Mouse (Mus musculus): ENCODE results near the gene Paox. TPM values are rescaled to one million over a fixed set of nuclear protein-coding genes. Genes with fewer than 3 reads are reported as not detected.
A peak's percentile ranks its signal among the peaks of the same experiment; 100 is the strongest.
"Not testable (repeated sequence)": the region's sequence is repeated elsewhere in the genome, so short reads cannot be mapped to it uniquely, and the experiment has no call there.

The Paox gene
- polyA plus RNA-seq, 1 experiment = 7.0 TPM

GRCm38 (mm10) chr7:140126022-140126350 is 10.4 kb downstream of the Paox start:
- no peaks in the 10 kb centered on the region for H3K27me3 ChIP-seq (ENCODE audit: control insufficient read depth, insufficient read depth, insufficient read length)
- TF ChIP-seq USF1 (IDR thresholded peaks at IDR 0.05; ENCODE audit: low read depth) (no peak), REST (IDR thresholded peaks at IDR 0.05; ENCODE audit: insufficient read depth, insufficient read length) (no peak), MYOD1 (IDR thresholded peaks at IDR 0.05; ENCODE audit: control insufficient read depth in 1 of 3, insufficient read length in 2 of 3, low read depth in 2 of 3) (no peak), MYOG (IDR thresholded peaks at IDR 0.05; ENCODE audit: control insufficient read depth in 1 of 3, insufficient read depth in 1 of 3, insufficient read length in 2 of 3, low read depth in 2 of 3) (no peak), MAX (IDR thresholded peaks at IDR 0.05; ENCODE audit: low read depth) (no peak), POLR2A (IDR thresholded peaks at IDR 0.05; ENCODE audit: insufficient read length, low read depth) (no peak), TCF12 (IDR thresholded peaks at IDR 0.05; ENCODE audit: insufficient read depth, poor library complexity, severe bottlenecking) (no peak), SRF (IDR thresholded peaks at IDR 0.05; ENCODE audit: control insufficient read depth, insufficient read length, low read depth) (no peak), E2F4 (IDR thresholded peaks at IDR 0.05; ENCODE audit: insufficient read depth) (no peak), CEBPB (IDR thresholded peaks at IDR 0.05; ENCODE audit: insufficient read depth, poor library complexity, severe bottlenecking) (no peak), TCF3 (IDR thresholded peaks at IDR 0.05; ENCODE audit: insufficient read length, low read depth) (no peak), POLR2AphosphoS2 (IDR thresholded peaks at IDR 0.05; ENCODE audit: insufficient read length, low read depth) (no peak)
- no peak overlapping the region for H3ac ChIP-seq (ENCODE audit: control insufficient read depth, insufficient read length)
- H3K4me3 ChIP-seq = peak overlapping the region; percentile 34
- H3K79me2 ChIP-seq (ENCODE audit: control insufficient read depth, insufficient read depth) = no peaks in the 10 kb centered on the region
- no peaks in the 10 kb centered on the region for H3K36me3 ChIP-seq (ENCODE audit: control insufficient read depth, insufficient read depth)
- peak overlapping the region; percentile 91 for H3K4me2 ChIP-seq (ENCODE audit: low read depth)

GRCm38 (mm10) chr7:140126934-140127333 is 11.3 kb downstream of the Paox start:
- H3K4me2 ChIP-seq (ENCODE audit: low read depth) = no peak overlapping the region
- H3K79me2 ChIP-seq (ENCODE audit: control insufficient read depth, insufficient read depth) = no peaks in the 10 kb centered on the region
- no peak overlapping the region for H3K4me3 ChIP-seq
- TF ChIP-seq USF1 (IDR thresholded peaks at IDR 0.05; ENCODE audit: low read depth) = no peak
- no peak for TF ChIP-seq E2F4 (IDR thresholded peaks at IDR 0.05; ENCODE audit: insufficient read depth)
- no peak for TF ChIP-seq TCF12 (IDR thresholded peaks at IDR 0.05; ENCODE audit: insufficient read depth, poor library complexity, severe bottlenecking)
- TF ChIP-seq MYOG (IDR thresholded peaks at IDR 0.05; ENCODE audit: control insufficient read depth in 1 of 3, insufficient read depth in 1 of 3, insufficient read length in 2 of 3, low read depth in 2 of 3) = no peak
- TF ChIP-seq TCF3 (IDR thresholded peaks at IDR 0.05; ENCODE audit: insufficient read length, low read depth) = no peak
- no peak for TF ChIP-seq POLR2A (IDR thresholded peaks at IDR 0.05; ENCODE audit: insufficient read length, low read depth)
- no peak overlapping the region for H3ac ChIP-seq (ENCODE audit: control insufficient read depth, insufficient read length)
- no peaks in the 10 kb centered on the region for H3K27me3 ChIP-seq (ENCODE audit: control insufficient read depth, insufficient read depth, insufficient read length)
- no peaks in the 10 kb centered on the region for H3K36me3 ChIP-seq (ENCODE audit: control insufficient read depth, insufficient read depth)

- TF ChIP-seq TCF3 (IDR thresholded peaks at IDR 0.05; ENCODE audit: insufficient read length, low read depth) = no peak
- TF ChIP-seq USF1 (IDR thresholded peaks at IDR 0.05; ENCODE audit: low read depth) = no peak
- TF ChIP-seq TCF12 (IDR thresholded peaks at IDR 0.05; ENCODE audit: insufficient read depth, poor library complexity, severe bottlenecking) = no peak
- no peak for TF ChIP-seq POLR2A (IDR thresholded peaks at IDR 0.05; ENCODE audit: insufficient read length, low read depth)
- TF ChIP-seq E2F4 (IDR thresholded peaks at IDR 0.05; ENCODE audit: insufficient read depth) = no peak
- no peak for TF ChIP-seq MYOG (IDR thresholded peaks at IDR 0.05; ENCODE audit: control insufficient read depth in 1 of 3, insufficient read depth in 1 of 3, insufficient read length in 2 of 3, low read depth in 2 of 3)
- TF ChIP-seq MYOD1 (IDR thresholded peaks at IDR 0.05; ENCODE audit: control insufficient read depth in 1 of 3, insufficient read length in 2 of 3, low read depth in 2 of 3) = no peak
- no peak for TF ChIP-seq SRF (IDR thresholded peaks at IDR 0.05; ENCODE audit: control insufficient read depth, insufficient read length, low read depth)
- no peak for TF ChIP-seq REST (IDR thresholded peaks at IDR 0.05; ENCODE audit: insufficient read depth, insufficient read length)
- no peak for TF ChIP-seq POLR2AphosphoS2 (IDR thresholded peaks at IDR 0.05; ENCODE audit: insufficient read length, low read depth)
- TF ChIP-seq MAX (IDR thresholded peaks at IDR 0.05; ENCODE audit: low read depth) = no peak
- TF ChIP-seq CEBPB (IDR thresholded peaks at IDR 0.05; ENCODE audit: insufficient read depth, poor library complexity, severe bottlenecking) = no peak
- Histone ChIP-seq H3K4me3 (no peak overlapping the region), H3K27me3 (ENCODE audit: control insufficient read depth, insufficient read depth, insufficient read length) (no peaks in the 10 kb centered on the region), H3ac (ENCODE audit: control insufficient read depth, insufficient read length) (no peak overlapping the region), H3K79me2 (ENCODE audit: control insufficient read depth, insufficient read depth) (no peaks in the 10 kb centered on the region), H3K36me3 (ENCODE audit: control insufficient read depth, insufficient read depth) (no peaks in the 10 kb centered on the region), H3K4me2 (ENCODE audit: low read depth) (no peak overlapping the region)
Measured at GRCm38 (mm10) chr7:140127911-140128310, 12.3 kb downstream of the Paox start.

GRCm38 (mm10) chr7:140132184-140132583 is 16.6 kb downstream of the Paox start:
- not testable (repeated sequence) for H3ac ChIP-seq (ENCODE audit: control insufficient read depth, insufficient read length); H3K4me2 ChIP-seq (ENCODE audit: low read depth); H3K79me2 ChIP-seq (ENCODE audit: control insufficient read depth, insufficient read depth); H3K4me3 ChIP-seq; H3K36me3 ChIP-seq (ENCODE audit: control insufficient read depth, insufficient read depth); H3K27me3 ChIP-seq (ENCODE audit: control insufficient read depth, insufficient read depth, insufficient read length)

GRCm38 (mm10) chr7:140134033-140134432 is 18.4 kb downstream of the Paox start:
- not testable (repeated sequence) for H3K4me2 ChIP-seq (ENCODE audit: low read depth); H3K4me3 ChIP-seq; H3K79me2 ChIP-seq (ENCODE audit: control insufficient read depth, insufficient read depth); H3ac ChIP-seq (ENCODE audit: control insufficient read depth, insufficient read length); H3K36me3 ChIP-seq (ENCODE audit: control insufficient read depth, insufficient read depth); H3K27me3 ChIP-seq (ENCODE audit: control insufficient read depth, insufficient read depth, insufficient read length)
